Mouse (Mus musculus) midbrain, embryonic 13.5 days (tissue): ENCODE data around the gene Cpm. TPM values are rescaled to one million over a fixed set of nuclear protein-coding genes. Genes with fewer than 3 reads are reported as not detected.

ENCODE experiments used
- ATAC-seq: fragments of 200-750 bp; cut with Nextera tagmentation; 2 replicates; pipeline ENCODE4 v1.8.0; 2017; ENCODE audit warnings: mild to moderate bottlenecking, moderate TSS enrichment, moderate library complexity
- H3K27ac ChIP-seq: fragments of 300-500 bp; sonication (generic); 2 replicates; pipeline ENCODE4 v1.5.1; 2015; ENCODE audit warnings: inconsistent platforms, mild to moderate bottlenecking, moderate library complexity
- H3K27me3 ChIP-seq: fragments of 300-500 bp; sonication (generic); 2 replicates; pipeline ENCODE4 v1.6.1; 2015; ENCODE audit warnings: mild to moderate bottlenecking, inconsistent platforms
- H3K36me3 ChIP-seq: fragments of 300-500 bp; sonication (generic); 2 replicates; pipeline ENCODE4 v1.6.1; 2015; ENCODE audit warnings: mild to moderate bottlenecking, inconsistent platforms
- H3K4me1 ChIP-seq: fragments of 300-500 bp; sonication (generic); replicated peaks from 2 replicates; pipeline ENCODE4 v1.6.1; 2015; ENCODE audit warnings: inconsistent platforms
- H3K4me2 ChIP-seq: fragments of 300-500 bp; sonication (generic); replicated peaks from 2 replicates; pipeline ENCODE4 v1.6.1; 2015; ENCODE audit warnings: moderate library complexity, mild to moderate bottlenecking, inconsistent platforms
- H3K4me3 ChIP-seq: fragments of 300-500 bp; sonication (generic); replicated peaks from 2 replicates; pipeline ENCODE4 v1.5.1; 2015; ENCODE audit warnings: mild to moderate bottlenecking, inconsistent platforms
- H3K9ac ChIP-seq: fragments of 300-500 bp; sonication (generic); replicated peaks from 2 replicates; pipeline ENCODE4 v1.6.1; 2015; ENCODE audit warnings: mild to moderate bottlenecking, inconsistent platforms
- H3K9me3 ChIP-seq: fragments of 300-500 bp; sonication (generic); 2 replicates; pipeline ENCODE4 v1.6.1; 2016; ENCODE audit warnings: mild to moderate bottlenecking, inconsistent platforms
- WGBS: fragments of 180-500 bp; shearing (Covaris S2); methylation state at CpG from one replicate; pipeline ENCODE4 v1.1.7; 2015; 5-methylcytosine and 5-hydroxymethylcytosine counted together
- polyA plus RNA-seq: library from polyadenylated mRNA; unstranded; fragments of >200 nt; fragmentation: Nextera tagmentation; extraction: Ambion mirVana; gene quantifications from 2 replicates; pipeline ENCODE4 v1.2.1, GENCODE M21; 2015

Gene Cpm
- polyA plus RNA-seq, 1 experiment from 2014 or later: 5.7 TPM

DNA sequence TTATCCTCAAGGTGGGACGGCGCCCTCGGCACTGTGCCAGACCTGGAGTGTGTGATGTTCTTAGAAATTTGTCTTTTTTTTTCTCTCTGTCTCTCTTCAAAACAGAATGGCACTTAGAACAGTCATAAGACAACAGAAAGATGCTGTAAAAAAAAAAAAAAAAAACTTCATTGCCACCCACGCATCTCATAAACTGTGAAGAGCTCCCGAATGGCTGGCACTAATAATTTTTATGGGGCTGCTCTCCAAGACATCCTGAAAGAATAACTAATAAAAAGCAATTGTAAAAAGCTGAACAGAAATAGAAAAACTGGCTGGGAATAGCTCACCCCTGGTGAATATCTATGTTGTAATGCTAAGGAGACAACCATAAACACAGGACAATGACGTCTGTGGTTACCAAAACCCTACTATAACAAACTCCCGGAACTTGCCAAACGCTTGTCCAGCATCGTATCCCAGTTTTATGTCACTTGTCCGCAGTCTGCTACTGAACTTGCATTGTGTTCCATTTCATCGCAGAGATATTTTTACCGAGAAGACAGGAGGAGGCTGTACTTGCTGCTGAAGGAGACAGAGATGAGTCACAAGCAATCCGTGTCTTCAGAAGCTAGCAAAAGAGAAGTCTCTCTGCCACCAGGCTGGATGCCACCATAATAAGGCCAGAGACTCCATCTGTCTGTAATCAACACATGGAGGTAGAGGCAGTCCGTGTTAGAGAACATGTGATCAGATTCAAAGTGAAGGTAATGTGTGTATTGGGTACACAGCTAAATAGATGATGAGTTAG is 25.3 kb upstream of the Cpm start:
- H3K4me1 ChIP-seq: no peaks in the 10 kb centered on the region
- WGBS: 89% methylated on average over 14 of the region's 14 CpGs
- ATAC-seq: no peak
- no peak overlapping the region for H3K4me2 ChIP-seq
- H3K27me3 ChIP-seq: no peaks in the 10 kb centered on the region
- H3K9ac ChIP-seq: no peak overlapping the region
- no peaks in the 10 kb centered on the region for H3K9me3 ChIP-seq
- no peaks in the 10 kb centered on the region for H3K36me3 ChIP-seq
- no peak overlapping the region for H3K4me3 ChIP-seq
- no peak overlapping the region for H3K27ac ChIP-seq

- no peaks in the 10 kb centered on the region for H3K27me3 ChIP-seq
- no peak overlapping the region for H3K4me2 ChIP-seq
- no peak overlapping the region for H3K4me3 ChIP-seq
- no peaks in the 10 kb centered on the region for H3K4me1 ChIP-seq
- no peak overlapping the region for H3K9ac ChIP-seq
- no peaks in the 10 kb centered on the region for H3K36me3 ChIP-seq
- 88% methylated on average over 8 of the region's 8 CpGs for WGBS
- no peak for ATAC-seq
- H3K27ac ChIP-seq: no peak overlapping the region
- H3K9me3 ChIP-seq: no peaks in the 10 kb centered on the region
These were observed 24.5 kb upstream of the Cpm start for GRCm38 (mm10) chr10:117604624-117605282.

GRCm38 (mm10) chr10:117605283-117606243 is 23.7 kb upstream of the Cpm start:
- 88% methylated on average over 15 of the region's 15 CpGs for WGBS
- Histone ChIP-seq H3K9me3 (no peaks in the 10 kb centered on the region), H3K9ac (no peak overlapping the region), H3K36me3 (no peaks in the 10 kb centered on the region), H3K27ac (no peak overlapping the region), H3K4me3 (no peak overlapping the region), H3K4me1 (no peaks in the 10 kb centered on the region), H3K27me3 (no peaks in the 10 kb centered on the region), H3K4me2 (no peak overlapping the region)
- no peak for ATAC-seq

GRCm38 (mm10) chr10:117606423-117606822 is 22.9 kb upstream of the Cpm start:
- Histone ChIP-seq H3K4me3 (no peak overlapping the region), H3K36me3 (no peaks in the 10 kb centered on the region), H3K4me1 (no peaks in the 10 kb centered on the region), H3K4me2 (no peak overlapping the region), H3K27ac (no peak overlapping the region), H3K9ac (no peak overlapping the region), H3K27me3 (no peaks in the 10 kb centered on the region), H3K9me3 (no peaks in the 10 kb centered on the region)
- ATAC-seq: no peak
- WGBS: 87% methylated on average over 5 of the region's 5 CpGs

GRCm38 (mm10) chr10:117607051-117607803 is 22.1 kb upstream of the Cpm start:
- Histone ChIP-seq H3K4me1 (no peaks in the 10 kb centered on the region), H3K36me3 (no peaks in the 10 kb centered on the region), H3K9me3 (no peaks in the 10 kb centered on the region), H3K4me2 (no peak overlapping the region), H3K27ac (no peak overlapping the region), H3K27me3 (no peaks in the 10 kb centered on the region), H3K9ac (no peak overlapping the region), H3K4me3 (no peak overlapping the region)
- no peak for ATAC-seq
- WGBS: 94% methylated on average over 20 of the region's 20 CpGs

GRCm38 (mm10) chr10:117607804-117608279 is 21.5 kb upstream of the Cpm start:
- WGBS: 96% methylated on average over 10 of the region's 10 CpGs
- H3K36me3 ChIP-seq: no peaks in the 10 kb centered on the region
- H3K4me2 ChIP-seq: no peak overlapping the region
- H3K27me3 ChIP-seq: no peaks in the 10 kb centered on the region
- H3K4me1 ChIP-seq: no peaks in the 10 kb centered on the region
- no peak overlapping the region for H3K9ac ChIP-seq
- no peak for ATAC-seq
- no peaks in the 10 kb centered on the region for H3K9me3 ChIP-seq
- no peak overlapping the region for H3K4me3 ChIP-seq
- H3K27ac ChIP-seq: no peak overlapping the region

DNA sequence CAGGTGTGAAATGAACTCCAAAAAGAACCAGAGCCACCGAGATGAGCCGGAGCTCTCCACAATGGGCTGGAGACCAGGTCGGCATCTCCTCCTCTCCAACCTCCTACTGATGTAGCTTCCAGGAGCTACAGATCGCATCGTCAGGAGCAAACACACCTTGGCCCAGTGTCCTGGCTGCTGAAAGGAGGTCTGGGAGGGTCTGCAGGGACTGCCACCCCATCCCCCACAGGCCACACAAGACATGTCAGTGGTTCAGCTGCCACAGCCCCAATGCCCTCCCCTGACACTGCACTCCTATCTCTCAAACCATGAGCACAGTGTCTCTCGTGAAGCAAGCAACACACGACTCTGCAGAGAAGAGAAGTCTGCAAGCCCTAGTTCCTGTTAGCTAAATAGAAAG is 20.8 kb upstream of the Cpm start:
- ATAC-seq: no peak
- Histone ChIP-seq H3K27me3 (no peaks in the 10 kb centered on the region), H3K36me3 (no peaks in the 10 kb centered on the region), H3K4me3 (no peak overlapping the region), H3K27ac (no peak overlapping the region), H3K4me2 (no peak overlapping the region), H3K9me3 (no peaks in the 10 kb centered on the region), H3K4me1 (no peaks in the 10 kb centered on the region), H3K9ac (no peak overlapping the region)
- 94% methylated on average over 7 of the region's 7 CpGs for WGBS

GRCm38 (mm10) chr10:117608988-117609809 is 20.1 kb upstream of the Cpm start:
- Histone ChIP-seq H3K4me3 (no peak overlapping the region), H3K4me1 (no peaks in the 10 kb centered on the region), H3K36me3 (no peaks in the 10 kb centered on the region), H3K27me3 (no peaks in the 10 kb centered on the region), H3K9ac (no peak overlapping the region), H3K4me2 (no peak overlapping the region), H3K27ac (no peak overlapping the region), H3K9me3 (no peaks in the 10 kb centered on the region)
- ATAC-seq: no peak
- 93% methylated on average over 7 of the region's 7 CpGs for WGBS

- no peak for ATAC-seq
- WGBS: 84% methylated on average over 6 of the region's 6 CpGs
- Histone ChIP-seq H3K36me3 (no peaks in the 10 kb centered on the region), H3K4me1 (no peaks in the 10 kb centered on the region), H3K4me3 (no peak overlapping the region), H3K27ac (no peak overlapping the region), H3K9me3 (no peaks in the 10 kb centered on the region), H3K9ac (no peak overlapping the region), H3K4me2 (no peak overlapping the region), H3K27me3 (no peaks in the 10 kb centered on the region)
These were observed 19.6 kb upstream of the Cpm start for GRCm38 (mm10) chr10:117609810-117610090.

GRCm38 (mm10) chr10:117610160-117610764 is 19.0 kb upstream of the Cpm start:
- Histone ChIP-seq H3K4me3 (no peak overlapping the region), H3K27ac (no peak overlapping the region), H3K9ac (no peak overlapping the region), H3K27me3 (no peaks in the 10 kb centered on the region), H3K4me2 (no peak overlapping the region), H3K4me1 (no peaks in the 10 kb centered on the region), H3K36me3 (no peaks in the 10 kb centered on the region), H3K9me3 (no peaks in the 10 kb centered on the region)
- 93% methylated on average over 5 of the region's 5 CpGs for WGBS
- no peak for ATAC-seq
